Mouse (Mus musculus) common myeloid progenitor, adult 5-6 weeks (primary cell): Measurements from ENCODE around the gene Pclaf. TPM values are rescaled to one million over a fixed set of nuclear protein-coding genes. Genes with fewer than 3 reads are reported as not detected.

Source experiments
- ATAC-seq: replicated peaks from 2 replicates; pipeline ENCODE4 v1.8.0; 2016; ENCODE audit warnings: low read depth, mild to moderate bottlenecking, moderate TSS enrichment, inconsistent platforms; ENCODE audit not compliant: poor library complexity, severe bottlenecking
- total RNA-seq: library from RNA; stranded (forward); fragments of 200-1000, 187-1606 nt; gene quantifications from 2 replicates; pipeline ENCODE4 v1.2.3, GENCODE M21; 2017

The Pclaf gene
- 191 and 193 TPM in 2 replicates for total RNA-seq

DNA sequence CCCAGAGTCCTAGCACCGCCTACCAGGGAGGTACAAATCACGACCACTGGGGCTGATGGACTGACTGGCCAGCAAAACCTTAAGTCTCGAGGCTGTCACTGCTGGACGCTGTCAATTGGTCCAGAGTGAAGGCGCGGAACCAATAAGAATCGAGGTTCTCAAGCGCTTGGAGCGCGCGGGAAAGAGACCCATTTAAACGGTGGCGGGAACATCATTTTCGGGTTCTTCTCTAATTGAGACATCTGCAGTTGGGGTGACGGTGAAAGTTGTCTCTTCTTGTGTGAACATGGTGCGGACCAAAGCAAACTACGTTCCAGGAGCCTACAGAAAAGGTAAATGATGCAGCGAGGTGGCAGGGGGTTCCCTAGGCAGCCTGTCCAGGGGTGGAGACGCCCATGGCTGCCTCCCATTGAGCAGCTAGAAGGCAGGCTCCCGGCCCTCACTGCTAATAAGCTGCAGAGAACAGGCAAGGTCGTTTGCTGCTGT lies at the start of gene Pclaf:
Gene Pclaf, plus strand, starts transcription at position 95 of the 486 bp plus-strand sequence.
- peak; percentile 98 for ATAC-seq

DNA sequence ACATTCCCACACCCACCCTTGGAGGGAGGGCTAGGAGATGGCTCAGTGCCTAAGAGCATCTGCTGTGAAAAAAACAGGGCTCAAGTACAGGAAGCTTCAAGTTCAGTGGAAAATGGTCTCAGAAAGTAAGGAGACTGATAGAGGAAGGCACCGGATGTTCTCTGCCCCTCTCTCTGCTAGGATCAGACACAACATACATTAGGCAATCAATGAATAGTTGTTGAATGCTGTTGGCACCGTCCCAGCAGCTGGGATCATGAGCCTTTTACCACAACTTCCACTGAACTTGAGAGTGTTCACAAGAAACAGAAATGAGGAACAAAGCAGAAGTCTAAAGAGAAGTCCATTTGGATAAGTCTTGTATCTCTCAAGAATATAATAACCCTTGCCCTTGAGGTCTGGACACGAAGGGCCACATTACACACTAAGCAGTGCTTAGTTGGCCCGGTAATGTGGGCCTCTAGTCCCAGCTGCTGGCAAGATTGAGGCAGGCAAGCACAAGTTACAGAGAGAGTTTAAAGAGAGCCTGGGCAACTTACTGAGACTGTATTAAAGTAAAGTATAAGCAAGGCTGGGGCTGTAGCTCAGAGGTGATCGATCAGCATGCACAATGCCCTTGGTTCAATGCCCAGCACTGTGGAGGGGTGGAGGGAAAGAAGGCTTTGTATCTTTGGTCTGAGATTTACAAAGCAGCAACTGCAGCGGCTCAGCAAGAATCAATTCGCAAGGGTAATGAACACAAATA lies 45.4 kb upstream of the Pclaf start:
- peak; percentile 75 for ATAC-seq

DNA sequence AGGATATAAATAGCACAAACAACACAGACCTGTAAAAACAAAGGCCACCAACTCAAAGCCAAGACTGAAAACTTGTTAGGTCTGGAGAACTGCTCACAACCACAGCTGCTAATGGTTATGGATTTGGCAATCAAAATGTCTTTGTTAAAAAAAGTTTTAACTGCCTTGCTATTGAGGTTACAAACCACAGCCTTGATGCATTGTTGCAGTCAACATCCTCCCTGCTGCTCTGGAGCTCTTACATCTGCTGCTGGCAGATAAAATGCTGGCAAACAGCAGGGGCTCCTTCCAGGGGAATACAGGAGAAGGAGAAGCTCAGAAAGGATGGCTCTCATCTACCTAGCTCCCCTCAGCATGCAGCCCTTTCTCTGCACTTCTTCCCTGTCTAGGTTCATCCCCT lies 41.9 kb upstream of the Pclaf start:
- ATAC-seq, result peak; percentile 78

DNA sequence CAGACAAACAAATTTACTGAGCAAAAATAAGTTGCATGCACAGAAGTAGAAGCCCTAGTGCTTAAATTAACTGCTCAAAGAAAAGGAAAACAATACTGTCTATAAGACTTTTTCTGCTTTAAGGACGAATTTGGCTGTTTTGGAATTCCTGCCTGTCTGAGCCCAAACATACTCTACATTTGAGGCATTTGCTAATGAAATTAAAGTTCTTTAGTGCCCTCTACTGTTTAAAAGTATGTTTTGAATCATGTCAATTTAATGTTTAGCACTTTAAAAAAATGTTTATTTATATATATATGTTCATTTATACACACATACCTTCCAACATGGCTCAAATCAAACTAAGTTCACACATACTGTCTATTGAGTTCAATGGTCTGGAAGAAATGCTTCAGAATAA lies 39.8 kb upstream of the Pclaf start:
- 0 out of 2 replicates have a peak, but pooled peaks have one; percentile 40 for ATAC-seq

DNA sequence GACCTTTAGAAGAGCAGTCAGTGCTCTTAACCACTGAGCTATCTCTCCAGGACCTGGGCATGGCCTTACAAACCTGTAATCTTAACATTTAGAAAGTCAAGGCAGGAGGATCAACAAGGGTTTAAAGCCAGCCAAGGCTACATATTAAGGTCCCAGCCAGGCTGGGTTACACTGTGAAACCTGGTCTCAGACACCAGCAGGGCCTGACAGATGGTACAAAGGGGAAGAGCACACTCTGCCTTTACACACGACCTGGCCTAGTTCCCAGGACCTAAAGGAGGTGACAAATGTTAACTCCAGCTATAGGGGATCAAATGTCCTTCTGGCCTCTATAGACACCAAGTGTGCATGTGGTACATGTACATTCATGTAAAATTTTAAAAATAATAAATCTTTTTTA lies 30.4 kb upstream of the Pclaf start:
- ATAC-seq, result no peak

DNA sequence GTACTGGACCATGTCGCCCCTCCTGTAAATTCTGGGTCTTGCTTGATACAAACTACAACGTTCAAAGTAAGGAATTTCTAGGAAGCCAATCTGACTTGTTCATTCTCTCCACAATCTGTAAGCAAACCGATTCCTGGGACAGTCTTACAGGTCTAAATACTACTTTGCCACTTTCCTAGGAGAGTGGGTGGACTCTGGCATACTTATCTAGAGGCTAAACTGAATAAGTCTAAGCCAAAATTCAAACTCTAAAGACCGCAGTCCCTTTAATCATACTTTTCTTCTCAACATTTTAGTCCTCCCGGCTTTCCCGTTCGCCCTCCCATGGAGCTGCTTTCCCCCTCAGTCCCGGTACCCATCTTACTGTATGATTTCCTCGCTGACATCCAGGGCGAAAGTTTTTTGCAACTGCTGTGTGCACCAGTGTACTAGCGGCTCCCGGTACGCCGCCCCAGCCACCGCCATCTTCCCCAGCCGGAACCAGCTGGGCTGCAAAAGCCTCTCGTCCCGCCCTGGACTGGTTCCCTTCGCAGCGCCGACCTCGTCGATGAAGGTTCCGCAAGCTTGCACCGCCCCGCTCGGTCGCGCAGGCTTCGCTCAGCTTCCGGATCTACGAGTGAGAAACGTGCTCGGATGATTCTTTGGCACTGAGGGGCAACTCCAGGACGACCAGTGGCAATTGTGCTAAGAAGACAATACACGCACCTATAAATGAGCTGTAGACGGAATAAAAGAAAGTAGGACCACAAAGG lies 5.3 kb upstream of the Pclaf start:
- ATAC-seq, result peak; percentile 100

DNA sequence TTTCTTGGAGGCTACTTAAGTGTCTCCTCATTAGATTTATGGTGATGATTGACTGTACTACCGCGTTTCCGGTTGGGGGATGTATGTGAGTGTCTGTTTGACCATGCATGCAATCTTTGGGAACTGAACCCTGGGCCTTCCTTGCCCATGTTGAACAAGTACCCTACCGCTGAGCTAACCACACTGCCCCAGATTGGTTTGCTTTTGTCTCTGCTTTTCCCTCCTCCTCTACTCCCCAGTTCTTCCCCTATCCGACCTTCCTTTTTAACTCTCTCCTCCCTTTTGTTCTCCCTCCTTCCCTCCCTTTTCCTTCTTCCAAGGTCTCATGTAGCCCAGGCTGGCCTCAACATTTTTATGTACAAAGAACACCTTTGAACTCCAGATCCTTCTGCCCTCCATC lies 1.1 kb downstream of the Pclaf start:
- no peak for ATAC-seq

DNA sequence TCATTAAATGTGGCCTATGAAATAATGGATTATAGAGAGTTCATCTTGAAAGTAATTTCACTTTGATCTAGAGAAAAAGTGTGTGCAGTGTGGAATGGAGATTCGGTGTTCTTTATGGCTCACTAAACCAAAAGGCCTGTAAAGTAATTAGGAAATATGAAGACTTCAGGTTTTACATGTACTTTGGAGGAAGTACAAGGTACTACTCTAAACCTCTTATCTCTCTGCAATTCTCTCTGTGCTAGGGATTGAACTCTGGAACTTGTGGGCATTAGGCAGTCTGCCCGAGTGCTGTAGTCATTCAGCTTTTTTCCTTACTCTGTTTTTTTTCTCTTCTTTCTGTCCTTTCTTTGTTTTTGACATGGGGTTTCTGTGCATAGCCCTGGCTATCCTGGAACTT lies 6.9 kb downstream of the Pclaf start:
- ATAC-seq, result no peak

DNA sequence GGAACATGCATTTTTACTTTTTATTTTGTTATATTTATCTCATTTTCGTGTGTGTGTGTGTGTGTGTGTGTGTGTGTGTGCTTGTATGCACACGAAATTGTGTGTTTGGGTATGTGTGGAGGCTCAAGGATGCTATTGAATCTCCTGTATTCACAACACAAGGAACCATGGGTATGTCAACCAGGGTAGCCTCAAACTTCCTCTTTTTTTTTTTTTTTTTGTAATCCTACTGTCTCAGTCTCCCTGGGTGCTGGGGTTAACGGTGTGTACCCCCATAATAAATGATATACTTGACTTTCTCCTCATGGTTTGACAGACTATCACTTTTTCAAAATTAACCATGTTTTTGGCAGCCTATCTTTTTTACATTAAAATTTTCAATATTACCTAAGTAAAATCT lies 12.8 kb downstream of the Pclaf start:
- ATAC-seq, result 0 out of 2 replicates have a peak, but pooled peaks have one; percentile 47

DNA sequence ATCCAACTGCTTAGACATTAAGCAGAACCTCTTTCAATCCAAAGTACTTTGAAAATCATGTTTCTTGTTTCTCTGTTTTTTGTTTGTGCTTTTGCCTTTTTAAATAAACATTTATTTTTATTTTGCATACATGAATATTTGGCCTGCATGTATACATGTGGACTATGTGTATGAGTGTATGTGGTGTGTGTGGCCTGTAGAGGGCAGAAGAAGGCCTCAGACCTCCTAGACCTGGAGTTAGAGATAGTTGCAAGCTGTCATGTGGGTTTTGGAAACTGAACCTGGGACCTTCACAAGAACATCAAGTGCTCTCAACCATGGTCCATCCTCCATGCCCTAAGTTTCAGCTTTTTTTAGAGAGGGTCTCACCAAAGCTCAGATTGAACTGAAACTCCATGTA lies 13.4 kb downstream of the Pclaf start:
- ATAC-seq, result peak; percentile 65; the same call in 1 of the 2 replicates

DNA sequence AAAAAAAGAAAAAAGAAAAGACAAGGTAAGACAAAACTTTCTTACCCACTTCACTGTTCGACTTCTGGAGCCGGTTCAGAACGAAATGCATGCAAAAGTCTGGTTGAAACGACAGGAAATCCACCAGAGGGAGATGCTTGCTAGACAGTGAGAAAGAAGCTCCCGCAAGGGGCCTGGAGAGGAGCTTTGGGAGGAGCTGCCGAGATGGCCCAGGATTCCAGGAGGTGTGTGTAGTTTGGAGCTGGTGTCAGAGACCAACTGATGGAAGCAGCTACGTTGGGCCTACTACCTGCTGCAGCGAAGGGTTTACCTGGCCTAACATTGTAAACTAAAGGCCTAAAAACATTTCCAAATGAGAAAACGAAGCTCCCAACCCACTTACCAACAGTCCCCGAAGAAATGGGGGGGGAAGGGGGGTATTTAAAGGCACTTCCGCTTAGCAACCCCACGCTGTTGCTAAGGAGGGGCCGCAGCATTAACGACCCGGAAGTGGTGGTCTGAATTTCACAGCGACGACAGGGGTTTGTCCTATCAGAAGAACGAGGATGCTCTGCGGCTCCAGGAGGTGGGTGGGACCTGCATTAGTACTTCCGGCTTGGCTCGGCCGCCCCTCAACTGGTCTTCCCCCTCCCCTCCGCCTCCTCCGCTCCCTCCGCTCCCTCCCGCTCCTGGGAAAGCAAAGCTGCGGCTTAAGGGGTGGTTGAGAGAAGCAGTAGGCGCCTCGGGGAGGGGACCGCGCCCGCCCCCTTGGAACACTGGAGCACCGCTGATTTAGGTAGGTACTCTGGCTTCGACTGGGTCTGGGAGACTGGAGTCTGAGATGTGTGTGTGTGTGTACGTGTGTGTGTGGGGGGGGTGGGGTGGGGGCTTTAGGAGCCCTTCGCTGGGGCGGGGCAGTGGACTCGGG lies 18.6 kb downstream of the Pclaf start, which contains the start of the genes Trip4 and Csnk1g1:
Gene Trip4, minus strand, starts transcription at position 401 of the 907 bp plus-strand sequence.
Gene Csnk1g1, plus strand, starts transcription at position 531 of the 907 bp plus-strand sequence.
- peak; percentile 97 for ATAC-seq

DNA sequence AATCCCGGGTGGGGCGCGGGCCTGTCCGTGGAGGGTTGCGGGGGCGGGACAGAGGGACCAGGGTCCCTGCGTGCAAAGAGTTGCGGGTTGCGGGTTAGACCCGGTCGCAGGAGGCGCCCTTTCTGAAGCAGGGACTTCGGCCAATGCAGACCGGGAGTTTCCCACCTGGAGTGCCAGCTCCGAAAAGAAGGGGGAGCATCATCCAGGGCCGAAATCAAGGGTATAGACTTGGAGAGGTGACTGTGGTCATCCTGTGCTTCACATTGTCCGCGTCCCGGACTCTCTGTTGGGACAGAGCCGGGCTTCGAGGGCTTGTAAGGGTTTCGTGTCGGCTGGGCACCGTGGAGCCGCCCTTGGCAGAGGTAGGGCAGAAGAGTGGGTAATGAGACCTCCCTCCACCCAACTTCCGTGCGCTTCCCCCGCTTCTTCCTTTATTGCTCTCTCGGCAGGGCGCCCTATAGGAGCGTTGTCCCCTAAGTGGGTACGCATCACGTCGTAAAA lies 19.3 kb downstream of the Pclaf start:
- ATAC-seq, result peak; percentile 61

DNA sequence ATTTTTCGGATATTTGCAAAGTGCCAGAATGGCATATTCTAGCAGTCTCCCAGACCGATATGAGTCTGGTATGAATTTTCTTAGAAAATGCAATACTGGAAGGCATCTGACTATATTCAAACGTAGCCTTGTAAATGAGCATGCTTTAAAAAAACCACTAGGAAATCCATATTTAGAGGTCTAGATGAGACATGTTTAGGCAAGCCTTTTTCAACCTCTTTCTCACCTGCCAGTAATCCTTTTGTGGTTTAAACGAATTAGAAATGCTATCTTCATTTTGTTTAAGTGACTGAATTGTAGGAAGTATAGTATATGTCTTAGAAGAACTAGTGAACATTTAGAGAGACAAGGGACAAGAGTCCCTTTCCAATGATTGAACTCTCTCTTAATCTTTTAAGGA lies 19.8 kb downstream of the Pclaf start:
- ATAC-seq, result no peak

DNA sequence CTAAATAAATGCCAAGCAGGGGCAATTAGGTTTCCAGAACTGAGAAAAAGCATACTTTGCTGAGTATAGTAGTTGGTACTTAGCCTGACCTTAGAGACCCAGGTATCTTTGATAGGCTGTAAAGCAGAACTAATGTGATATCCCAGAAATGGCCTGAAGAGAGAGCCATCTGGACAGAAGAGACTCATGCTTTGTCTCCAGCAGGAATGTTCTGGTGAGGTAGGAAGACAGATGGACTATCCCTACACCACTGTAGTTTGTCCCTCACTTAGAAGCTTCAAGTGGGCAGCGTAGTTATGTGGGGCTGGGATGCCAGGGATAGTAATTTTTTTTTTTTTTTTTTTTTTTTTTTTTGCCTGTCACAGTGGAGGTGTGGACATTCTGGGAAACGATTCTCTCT lies 23.9 kb downstream of the Pclaf start:
- no peak for ATAC-seq

DNA sequence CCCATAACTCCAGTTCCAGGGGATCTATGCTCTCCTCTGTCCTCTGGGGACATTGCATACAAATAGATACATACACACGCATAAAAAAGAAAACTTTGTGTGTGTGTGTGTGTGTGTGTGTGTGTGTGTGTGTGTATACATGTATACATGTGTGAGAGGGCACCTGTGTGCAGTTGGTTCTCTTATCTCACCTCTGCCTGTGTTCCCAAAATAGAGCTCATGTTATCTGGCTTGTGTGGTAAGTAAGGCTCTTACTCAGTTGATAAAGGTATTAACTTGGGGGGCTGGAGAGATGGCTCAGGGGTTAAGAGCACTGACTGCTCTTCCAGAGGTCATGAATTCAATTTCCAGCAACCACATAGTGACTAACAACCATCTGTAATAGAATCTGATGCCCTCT lies 27.0 kb downstream of the Pclaf start:
- no peak for ATAC-seq

DNA sequence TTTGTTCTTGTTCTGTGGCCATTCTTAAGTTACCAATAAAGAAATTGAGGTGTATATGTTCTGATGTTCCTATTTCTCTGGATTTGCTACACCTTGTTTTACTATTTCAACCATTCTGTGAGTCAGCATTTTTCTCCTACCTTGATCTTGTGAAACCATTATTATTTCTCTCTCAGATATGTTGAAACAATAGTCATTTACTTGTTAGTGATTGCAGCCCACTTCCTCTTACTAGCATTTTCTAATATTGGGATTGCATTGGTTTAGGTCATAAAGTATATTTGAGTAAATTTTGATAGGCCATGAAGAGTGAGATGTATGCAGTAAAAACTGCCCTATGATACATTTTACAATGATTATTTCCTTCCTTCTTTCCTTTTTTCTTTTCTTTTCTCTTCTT lies 38.4 kb downstream of the Pclaf start:
- ATAC-seq, result no peak

DNA sequence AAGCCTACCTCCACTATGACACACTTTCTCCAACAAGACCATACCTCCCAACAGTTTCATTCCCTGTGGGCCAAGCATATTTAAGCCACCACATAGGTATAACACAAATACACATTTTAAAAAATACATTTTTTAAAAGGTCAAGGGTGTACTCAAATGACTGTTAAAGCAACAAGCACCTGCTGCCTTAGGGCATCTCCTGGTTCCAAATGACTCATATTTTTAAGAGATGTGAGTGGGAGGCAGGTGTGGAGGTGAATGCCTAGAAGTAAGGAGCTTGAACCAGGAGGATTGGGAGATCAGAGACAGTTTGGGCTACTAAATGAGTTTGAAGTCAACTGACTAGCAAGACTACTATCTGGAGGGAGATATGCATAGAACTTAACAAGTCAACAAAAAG lies 39.8 kb downstream of the Pclaf start:
- no peak for ATAC-seq

DNA sequence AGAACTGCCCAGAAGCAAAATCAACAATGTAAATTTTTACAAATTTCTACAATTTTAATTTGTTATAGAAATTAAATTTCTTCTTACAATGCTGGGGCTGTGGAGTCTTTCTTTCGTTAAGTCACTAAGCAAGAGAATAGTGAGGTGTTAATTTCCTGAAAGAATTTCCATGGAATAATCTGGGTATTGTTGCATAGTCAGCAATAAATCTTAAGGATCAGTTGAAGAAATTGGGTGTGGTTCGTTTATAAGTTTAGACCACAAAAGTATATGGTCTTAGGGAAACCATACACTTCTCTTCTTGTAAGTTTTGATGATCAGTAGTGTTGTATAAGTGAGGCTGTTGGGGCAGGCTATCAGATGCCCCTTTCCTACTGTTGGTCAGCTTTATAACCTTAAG lies 47.5 kb downstream of the Pclaf start:
- no peak for ATAC-seq

DNA sequence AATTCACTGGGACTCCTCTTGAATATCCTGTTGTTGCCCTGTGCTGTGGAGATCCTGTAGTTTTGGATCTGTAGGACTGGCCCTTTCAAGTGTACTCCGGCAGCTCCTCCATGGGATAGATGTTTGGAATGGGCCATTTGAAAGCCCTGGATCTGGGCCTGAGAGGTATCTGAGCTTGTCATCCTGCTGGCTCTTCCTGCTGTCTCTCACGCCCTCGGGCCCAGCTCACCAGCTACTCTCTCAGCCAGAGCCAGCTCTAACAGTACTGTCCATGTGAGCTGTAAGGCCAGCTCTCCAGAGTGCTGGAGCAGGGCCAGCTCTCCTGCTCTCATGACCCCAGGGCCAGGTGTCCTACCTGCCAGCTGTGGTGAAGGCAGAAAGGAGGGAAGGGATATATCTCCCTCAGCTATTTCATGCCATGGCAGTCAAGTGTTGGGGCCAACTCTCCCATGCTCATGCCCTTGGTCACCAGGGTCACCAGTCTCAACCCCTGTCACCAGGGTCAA lies 61.1 kb downstream of the Pclaf start:
- ATAC-seq, result no peak
